Mouse (Mus musculus) spleen, postnatal 4 days (tissue): ENCODE results near the gene Gm21170.
"Not testable (repeated sequence)": the region's sequence is repeated elsewhere in the genome, so short reads cannot be mapped to it uniquely, and the experiment has no call there.

Experiments used
- DNase-seq, 2 experiments: peaks; one replicate each; pipeline ENCODE4 v3.0.0; 2022; ENCODE audit warnings: low spot score in 2 of 2

The Gm21170 gene

GRCm38 (mm10) chrY:47690998-47691397, at the start of gene Gm21170:
Gene Gm21170, minus strand, starts transcription at chrY:47691098.
- not testable (repeated sequence) for DNase-seq
